Mouse (Mus musculus): ENCODE measurements around the gene Txnl4b. TPM values are rescaled to one million over a fixed set of nuclear protein-coding genes. Genes with fewer than 3 reads are reported as not detected.
A peak's percentile ranks its signal among the peaks of the same experiment; 100 is the strongest.

The Txnl4b gene
- total RNA-seq (2017): 9.6 and 14.2 TPM in 2 replicates

DNA sequence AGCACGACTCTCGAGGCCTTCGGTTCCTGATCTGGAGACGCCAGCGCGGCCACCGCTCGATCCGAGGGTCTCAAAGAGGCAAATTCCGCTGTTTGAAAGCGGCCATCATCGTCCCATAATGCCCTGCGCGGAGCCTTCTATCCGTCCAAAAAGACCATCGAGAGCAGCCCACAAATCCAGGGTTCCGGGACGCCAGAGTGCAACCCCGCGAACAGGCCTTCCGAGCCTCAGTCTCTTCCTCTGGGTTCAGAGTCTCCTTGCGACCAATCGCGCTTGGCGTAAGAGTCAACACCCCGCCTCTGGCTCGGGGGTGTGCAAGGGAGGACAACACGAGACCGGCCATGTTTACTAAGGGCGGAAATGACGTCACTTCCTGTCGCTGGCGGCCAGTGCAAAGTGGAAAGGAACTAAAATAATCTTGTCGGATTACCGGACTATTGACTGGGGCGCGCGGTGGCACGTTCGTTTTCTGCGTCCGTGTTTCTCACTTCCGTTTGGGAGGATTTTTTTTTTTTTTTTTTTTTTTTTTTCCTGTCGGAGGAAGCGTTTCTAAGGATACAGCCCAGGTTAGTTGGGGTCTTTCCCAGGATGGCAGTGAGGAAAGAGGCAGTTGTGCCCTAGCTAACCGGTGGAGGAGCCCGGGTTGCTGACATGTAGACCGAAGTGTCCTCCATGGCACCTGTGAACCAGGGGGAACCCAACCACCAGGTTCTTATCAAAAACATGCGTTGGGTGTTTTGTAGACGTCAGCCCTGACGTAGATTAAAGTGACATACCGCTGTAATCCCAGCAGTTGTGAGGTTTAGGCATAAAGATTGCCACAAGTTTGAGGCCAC lies at the start of gene Txnl4b, which contains the start of gene Dhx38:
Gene Txnl4b, plus strand, starts transcription at position 395 of the 836 bp plus-strand sequence.
Gene Dhx38, minus strand, starts transcription at position 364 of the 836 bp plus-strand sequence.
- ATAC-seq (replicated peaks in 1 of 2; ENCODE audit: insufficient read depth in 1 of 2, low FRiP score in 2 of 2, low TSS enrichment in 1 of 2, low read depth in 1 of 2, poor library complexity in 2 of 2, severe bottlenecking in 2 of 2): peak; percentile 97

DNA sequence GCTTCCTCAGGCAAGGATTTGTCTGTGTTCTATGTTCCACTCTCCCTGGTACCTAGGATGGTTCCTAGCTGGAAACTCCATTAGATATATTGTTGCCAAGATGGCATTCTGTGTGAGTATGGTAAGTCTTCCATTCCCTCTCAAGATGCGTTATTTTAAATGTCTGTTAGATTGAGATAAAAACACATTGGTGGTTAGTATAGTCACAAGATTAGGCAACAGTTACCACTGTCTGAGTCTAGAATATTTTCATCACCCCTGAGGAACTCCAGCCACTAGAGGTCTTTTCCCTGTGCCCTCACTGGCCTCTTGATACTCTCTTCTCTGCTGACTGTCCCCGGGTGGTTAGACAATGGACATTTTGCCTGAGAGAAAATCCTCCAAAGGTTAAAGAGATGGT lies 41.7 kb upstream of the Txnl4b start:
- ATAC-seq (replicated peaks in 1 of 2; ENCODE audit: insufficient read depth in 1 of 2, low FRiP score in 2 of 2, low TSS enrichment in 1 of 2, low read depth in 1 of 2, poor library complexity in 2 of 2, severe bottlenecking in 2 of 2): no peak

DNA sequence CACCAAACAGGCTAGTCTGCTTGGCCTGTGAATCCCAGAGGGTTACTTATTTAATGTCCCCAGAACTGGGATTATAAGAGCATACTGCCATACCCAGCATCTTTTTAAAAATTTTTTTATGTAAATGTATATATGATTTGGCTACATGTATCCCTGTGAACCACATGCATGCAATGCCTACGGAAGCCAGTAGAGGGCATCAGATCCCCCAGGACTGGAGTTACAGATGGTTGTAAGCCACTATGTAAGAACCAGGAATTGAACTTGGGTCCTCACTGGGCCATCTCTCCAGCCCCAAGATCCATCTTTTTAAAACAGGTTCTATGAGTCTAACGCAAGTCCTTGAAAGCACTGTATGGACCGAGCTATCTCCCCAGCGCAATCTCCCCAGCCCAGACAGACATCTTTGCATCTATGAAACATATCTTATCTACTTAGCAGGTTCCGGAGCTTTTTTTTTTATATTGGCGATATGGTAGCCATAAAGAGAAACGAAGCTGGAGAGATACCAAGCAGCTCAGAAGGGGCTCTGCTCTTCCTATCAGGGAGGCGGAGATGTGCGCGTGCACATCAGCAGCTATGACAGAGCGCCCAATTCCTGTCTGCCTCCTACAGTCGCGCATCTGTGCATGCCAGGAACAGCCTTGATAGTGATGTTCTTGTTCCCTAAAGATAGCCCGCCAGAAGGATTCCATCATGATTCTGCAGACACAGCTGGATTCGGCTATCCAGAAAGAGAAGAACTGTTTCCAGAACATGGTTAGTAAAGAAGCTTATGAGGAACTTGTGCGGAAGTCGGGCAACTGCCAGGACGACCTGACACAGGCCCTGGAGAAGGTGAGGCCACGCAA lies 30.3 kb upstream of the Txnl4b start:
- ATAC-seq (replicated peaks in 1 of 2; ENCODE audit: insufficient read depth in 1 of 2, low FRiP score in 2 of 2, low TSS enrichment in 1 of 2, low read depth in 1 of 2, poor library complexity in 2 of 2, severe bottlenecking in 2 of 2): no peak

DNA sequence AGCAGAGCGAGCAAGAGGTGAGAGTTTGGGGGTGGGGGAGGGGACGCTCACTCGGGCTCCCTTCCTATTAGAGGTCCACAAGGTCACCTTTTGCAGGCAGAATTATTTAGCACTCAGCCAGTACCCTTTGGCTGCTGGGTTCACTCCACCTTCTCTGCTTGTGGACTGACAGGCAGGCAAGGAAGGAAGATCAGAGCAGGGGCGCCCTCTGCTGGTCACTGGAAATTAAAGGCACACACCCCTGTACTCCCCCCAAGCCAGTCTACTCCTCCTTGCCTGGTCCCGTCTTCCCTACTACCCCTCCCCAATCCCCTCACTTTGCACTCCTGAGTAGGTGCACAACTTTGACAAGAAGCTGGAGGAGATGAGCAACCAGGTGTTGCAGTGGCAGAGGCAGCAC lies 29.0 kb upstream of the Txnl4b start:
- ATAC-seq (replicated peaks in 1 of 2; ENCODE audit: insufficient read depth in 1 of 2, low FRiP score in 2 of 2, low TSS enrichment in 1 of 2, low read depth in 1 of 2, poor library complexity in 2 of 2, severe bottlenecking in 2 of 2): peak; percentile 72 to 84

DNA sequence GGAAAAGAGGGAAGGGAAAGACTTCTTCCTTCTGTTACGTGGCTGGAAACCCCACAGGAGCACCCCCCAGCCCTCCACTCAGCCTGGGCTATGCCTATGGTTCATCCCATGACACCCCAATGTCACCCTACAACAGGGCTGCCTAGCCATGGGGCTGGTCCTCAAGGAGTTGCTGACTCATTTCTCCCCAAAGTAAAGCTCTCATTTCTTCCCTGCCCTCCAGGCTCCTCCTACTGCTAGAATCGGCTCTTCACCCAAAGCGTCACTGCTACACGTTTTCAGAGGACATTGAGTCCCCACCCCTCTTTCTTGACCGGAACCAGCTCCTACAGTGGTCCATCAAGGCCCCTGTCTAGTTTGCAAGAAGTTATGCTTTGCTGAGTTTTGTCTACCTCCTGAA lies 23.5 kb upstream of the Txnl4b start:
- no peak for ATAC-seq (replicated peaks in 1 of 2; ENCODE audit: insufficient read depth in 1 of 2, low FRiP score in 2 of 2, low TSS enrichment in 1 of 2, low read depth in 1 of 2, poor library complexity in 2 of 2, severe bottlenecking in 2 of 2)

DNA sequence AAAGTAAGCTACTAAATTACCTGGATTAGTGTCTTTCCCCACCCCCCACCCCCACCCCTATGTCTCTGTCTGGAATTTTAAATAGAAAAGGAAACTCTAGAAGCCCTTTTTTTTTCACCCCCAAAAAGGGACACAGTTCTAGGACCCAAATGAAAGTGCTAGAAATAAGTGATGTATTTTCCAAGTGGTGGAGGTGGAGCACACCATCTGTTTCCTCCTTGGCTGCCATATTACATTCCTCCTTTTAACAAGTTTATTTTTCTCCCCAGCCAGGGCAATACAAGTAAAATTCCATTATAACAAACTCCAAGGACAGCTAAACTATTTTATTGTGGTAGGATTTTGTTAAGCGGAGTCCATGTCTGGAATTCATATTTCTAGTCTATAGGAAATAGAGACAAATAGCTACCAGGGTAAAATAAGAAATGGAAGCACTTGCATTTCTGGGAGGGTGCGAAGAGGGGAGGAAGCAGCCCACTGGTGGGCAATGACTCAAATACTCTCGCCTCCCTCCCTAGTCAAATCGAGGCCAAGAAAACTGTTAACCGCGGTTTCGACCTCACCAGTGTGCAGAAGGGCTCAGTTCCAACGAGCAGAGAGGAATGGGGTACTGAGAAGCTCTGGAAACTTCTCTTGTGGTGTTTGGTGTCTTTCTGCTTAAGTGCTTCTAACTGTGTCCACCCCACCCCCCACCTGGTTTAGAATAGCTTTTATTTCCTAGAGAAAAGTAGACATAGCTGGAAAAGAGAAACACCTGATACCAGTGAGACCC lies 22.8 kb upstream of the Txnl4b start:
- ATAC-seq (replicated peaks in 1 of 2; ENCODE audit: insufficient read depth in 1 of 2, low FRiP score in 2 of 2, low TSS enrichment in 1 of 2, low read depth in 1 of 2, poor library complexity in 2 of 2, severe bottlenecking in 2 of 2): no peak

DNA sequence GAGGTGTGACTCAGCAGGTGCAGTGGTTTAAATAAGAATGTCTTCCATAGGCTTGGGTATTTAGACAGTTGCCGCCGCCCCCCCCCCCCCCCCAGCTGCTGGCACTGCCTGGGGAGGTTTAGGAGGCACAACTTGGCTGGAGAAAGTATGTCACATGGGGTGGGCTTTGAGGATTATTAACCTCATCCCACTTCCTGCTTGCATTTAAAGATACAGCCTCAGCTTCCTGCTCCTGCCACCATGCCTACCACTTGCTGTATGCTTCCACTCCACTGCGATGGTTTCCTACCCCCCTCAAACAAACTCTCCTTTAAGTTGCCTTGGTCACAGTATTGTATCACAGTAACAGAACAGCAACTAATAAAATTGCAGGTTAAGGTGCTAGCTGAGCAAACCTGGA lies 21.6 kb upstream of the Txnl4b start:
- peak; percentile 22 to 44; a peak in 2 of 4 replicates for ATAC-seq (replicated peaks in 1 of 2; ENCODE audit: insufficient read depth in 1 of 2, low FRiP score in 2 of 2, low TSS enrichment in 1 of 2, low read depth in 1 of 2, poor library complexity in 2 of 2, severe bottlenecking in 2 of 2)

DNA sequence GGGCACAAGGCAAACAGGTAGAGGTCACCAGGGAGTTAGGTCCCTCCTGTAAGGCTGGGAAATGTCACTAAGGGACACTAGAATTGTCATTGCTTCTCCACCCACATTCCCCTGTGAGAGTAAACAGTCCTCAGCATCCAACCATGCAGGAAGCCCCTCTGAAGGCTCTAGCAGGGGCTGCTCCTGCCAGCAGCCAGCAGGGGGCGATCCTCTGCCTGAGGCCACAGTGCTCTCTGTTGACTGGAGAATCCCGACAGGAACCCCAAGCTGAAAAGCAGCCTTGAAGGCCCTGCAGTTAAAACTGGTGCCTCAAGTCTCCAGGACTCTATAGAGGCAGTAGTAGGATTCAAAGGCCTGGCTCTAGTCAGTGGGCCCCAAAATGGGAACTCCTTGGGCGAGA lies 14.0 kb upstream of the Txnl4b start:
- peak in 1 of 2 experiments; percentile 40; a peak in 2 of 4 replicates for ATAC-seq (replicated peaks in 1 of 2; ENCODE audit: insufficient read depth in 1 of 2, low FRiP score in 2 of 2, low TSS enrichment in 1 of 2, low read depth in 1 of 2, poor library complexity in 2 of 2, severe bottlenecking in 2 of 2)

DNA sequence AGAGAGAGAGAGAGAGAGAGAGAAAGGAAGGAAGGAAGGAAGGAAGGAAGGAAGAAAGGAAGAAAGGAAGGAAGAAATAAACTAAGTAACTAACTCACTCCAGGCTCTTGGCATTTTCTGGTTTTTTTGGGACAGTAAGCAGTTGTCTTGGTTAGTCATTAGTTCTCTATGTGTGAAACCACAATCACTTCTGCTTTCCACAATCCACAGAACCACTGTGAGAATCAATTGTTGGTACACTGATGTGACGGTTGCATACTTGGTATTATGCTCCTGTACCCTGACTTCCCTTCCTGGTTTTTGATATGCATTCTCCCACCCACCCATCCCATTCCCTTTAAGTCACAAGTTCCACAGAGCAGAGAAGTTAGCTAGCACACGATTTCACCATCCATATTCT lies 1.8 kb upstream of the Txnl4b start:
- ATAC-seq (replicated peaks in 1 of 2; ENCODE audit: insufficient read depth in 1 of 2, low FRiP score in 2 of 2, low TSS enrichment in 1 of 2, low read depth in 1 of 2, poor library complexity in 2 of 2, severe bottlenecking in 2 of 2): peak in 1 of 2 experiments; percentile 14; a peak in 1 of 4 replicates

DNA sequence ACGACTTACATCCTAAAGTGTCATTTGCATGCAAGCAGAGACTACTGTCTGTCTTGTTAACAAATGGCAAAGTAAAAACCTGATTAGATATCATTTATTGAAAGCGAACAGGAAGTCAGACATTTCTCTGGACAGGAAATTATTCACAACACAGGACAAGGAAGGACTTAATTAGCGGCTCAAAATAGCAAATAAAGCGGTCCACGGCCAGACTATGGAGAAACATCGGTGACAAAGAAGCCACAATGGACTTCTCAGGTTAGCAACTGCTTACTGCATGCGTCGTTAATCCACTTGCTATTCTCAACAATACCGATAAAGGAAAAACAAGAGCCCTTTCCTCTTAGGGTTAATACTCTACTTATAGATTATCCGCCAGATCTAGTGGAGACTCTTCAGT lies 926 bp upstream of the Txnl4b start:
- no peak for ATAC-seq (replicated peaks in 1 of 2; ENCODE audit: insufficient read depth in 1 of 2, low FRiP score in 2 of 2, low TSS enrichment in 1 of 2, low read depth in 1 of 2, poor library complexity in 2 of 2, severe bottlenecking in 2 of 2)

DNA sequence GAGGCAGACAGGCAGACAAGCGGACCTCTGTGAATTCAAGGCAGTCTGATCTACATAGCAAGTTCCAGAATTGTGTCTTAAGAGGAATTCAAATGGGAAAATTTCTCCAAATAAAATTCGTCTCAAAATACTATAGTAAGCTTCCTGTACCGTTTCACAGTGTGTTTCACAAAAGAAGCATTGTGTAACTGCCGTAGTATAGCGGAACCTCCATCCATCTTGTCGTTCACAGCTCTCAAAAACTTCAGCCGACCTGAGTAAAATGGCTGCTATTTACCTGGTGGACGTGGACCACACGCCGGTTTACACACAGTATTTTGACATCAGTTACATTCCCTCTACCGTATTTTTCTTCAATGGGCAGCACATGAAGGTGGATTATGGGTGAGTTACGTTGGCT lies 5.4 kb downstream of the Txnl4b start:
- ATAC-seq (replicated peaks in 1 of 2; ENCODE audit: insufficient read depth in 1 of 2, low FRiP score in 2 of 2, low TSS enrichment in 1 of 2, low read depth in 1 of 2, poor library complexity in 2 of 2, severe bottlenecking in 2 of 2): no peak; a peak in 1 of 4 replicates

DNA sequence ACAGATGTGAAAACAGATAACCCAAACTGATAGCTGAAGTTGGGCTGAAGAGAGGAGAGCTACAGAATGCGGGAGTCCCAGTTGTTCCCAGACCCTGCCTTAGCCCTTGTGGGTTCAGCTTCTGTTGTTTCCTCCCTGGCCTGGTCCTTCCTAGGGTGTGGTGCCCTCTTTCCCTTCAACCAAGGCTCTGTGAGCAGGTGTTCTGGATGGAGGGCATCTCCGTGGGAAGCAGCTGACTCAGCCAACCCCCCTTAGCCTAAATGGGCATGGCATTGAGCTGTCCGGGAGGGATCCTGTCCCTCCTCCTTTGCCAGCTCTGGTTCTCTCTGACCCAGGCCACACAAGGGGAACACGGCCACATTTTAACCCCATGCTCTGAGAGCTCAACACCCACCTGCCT lies 10.6 kb downstream of the Txnl4b start:
- no peak for ATAC-seq (replicated peaks in 1 of 2; ENCODE audit: insufficient read depth in 1 of 2, low FRiP score in 2 of 2, low TSS enrichment in 1 of 2, low read depth in 1 of 2, poor library complexity in 2 of 2, severe bottlenecking in 2 of 2)

DNA sequence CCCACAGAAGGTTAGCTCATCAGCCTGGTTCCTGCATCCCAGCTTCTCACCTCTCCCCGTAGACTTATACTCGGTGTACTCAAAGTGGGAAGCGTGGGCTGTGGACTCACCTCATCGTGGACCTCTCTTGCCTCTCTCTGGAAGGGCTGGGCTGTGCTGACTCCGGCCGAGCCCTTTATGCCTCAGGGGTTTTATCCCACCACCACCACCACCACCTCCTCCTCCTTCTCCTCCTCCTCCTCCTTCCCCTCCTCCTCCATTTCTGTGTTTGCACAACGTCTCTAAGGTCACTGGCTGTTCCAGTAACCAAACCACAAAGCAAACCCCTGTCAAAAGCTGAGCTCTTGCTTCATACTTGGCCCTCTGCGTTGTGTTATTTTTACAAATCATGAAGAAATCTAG lies 13.2 kb downstream of the Txnl4b start, which contains the start of gene Hp:
Gene Hp, minus strand, starts transcription at position 273 of the 402 bp plus-strand sequence.
- ATAC-seq (replicated peaks in 1 of 2; ENCODE audit: insufficient read depth in 1 of 2, low FRiP score in 2 of 2, low TSS enrichment in 1 of 2, low read depth in 1 of 2, poor library complexity in 2 of 2, severe bottlenecking in 2 of 2): peak; percentile 65 to 68; a peak in 2 of 4 replicates

DNA sequence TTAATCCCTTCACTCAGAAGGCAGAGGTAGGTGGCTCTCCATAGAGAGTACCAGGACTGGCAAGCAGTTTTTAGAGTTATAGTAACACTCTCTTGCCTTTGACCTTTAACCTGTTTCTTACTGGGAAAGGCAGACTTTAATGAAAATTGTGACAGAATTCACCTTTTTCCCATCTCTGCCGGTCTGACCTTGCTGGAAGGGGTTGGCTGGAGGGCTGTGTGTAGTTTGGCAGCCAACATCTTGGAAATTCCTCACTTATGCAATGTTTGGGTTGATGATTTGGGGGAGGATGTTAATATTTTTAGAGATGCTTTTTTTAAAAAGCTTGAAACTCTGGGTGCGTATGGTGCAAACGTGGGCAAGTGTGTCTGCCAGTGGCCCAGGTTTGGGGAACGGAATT lies 18.6 kb downstream of the Txnl4b start:
- ATAC-seq (replicated peaks in 1 of 2; ENCODE audit: insufficient read depth in 1 of 2, low FRiP score in 2 of 2, low TSS enrichment in 1 of 2, low read depth in 1 of 2, poor library complexity in 2 of 2, severe bottlenecking in 2 of 2): no peak

DNA sequence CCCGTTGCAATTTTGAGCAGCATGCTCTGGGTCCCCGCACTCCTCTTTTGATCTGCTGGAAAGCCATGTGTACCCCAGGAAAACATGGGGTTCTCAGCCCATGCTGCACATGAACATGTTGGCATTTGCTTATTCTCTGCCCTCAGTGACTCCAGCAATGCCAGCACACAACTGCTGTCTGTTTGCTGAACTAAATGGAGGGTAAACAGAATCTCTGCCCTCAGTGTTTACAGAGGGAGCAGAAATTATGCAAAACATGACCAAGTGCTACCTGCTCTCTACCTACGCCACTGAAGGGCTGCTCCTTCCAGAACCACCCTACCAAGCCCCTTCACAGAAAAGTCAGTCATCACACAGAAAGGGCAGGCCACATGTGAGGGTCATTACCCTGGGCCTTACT lies 19.1 kb downstream of the Txnl4b start:
- ATAC-seq (replicated peaks in 1 of 2; ENCODE audit: insufficient read depth in 1 of 2, low FRiP score in 2 of 2, low TSS enrichment in 1 of 2, low read depth in 1 of 2, poor library complexity in 2 of 2, severe bottlenecking in 2 of 2): no peak

DNA sequence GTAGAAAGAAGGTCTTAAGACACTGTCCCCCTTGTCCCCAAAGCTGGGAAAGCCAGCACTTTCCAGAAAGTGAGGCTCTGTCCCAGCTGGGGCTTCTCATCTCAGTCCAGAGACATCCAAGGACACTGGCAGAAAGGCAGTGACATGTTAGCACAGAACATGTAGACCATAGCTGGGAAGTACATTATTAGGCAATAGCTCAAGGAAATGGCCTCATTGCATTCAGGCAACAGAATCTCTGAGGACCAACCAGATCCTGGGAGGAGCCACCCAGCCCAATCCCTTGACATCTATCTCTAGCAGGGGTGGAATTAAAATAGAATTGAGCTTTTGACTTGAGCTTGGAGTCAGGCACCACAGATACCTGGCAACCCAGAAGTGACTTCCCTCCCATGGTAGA lies 20.0 kb downstream of the Txnl4b start:
- peak in 1 of 2 experiments; percentile 64; a peak in 1 of 4 replicates for ATAC-seq (replicated peaks in 1 of 2; ENCODE audit: insufficient read depth in 1 of 2, low FRiP score in 2 of 2, low TSS enrichment in 1 of 2, low read depth in 1 of 2, poor library complexity in 2 of 2, severe bottlenecking in 2 of 2)

DNA sequence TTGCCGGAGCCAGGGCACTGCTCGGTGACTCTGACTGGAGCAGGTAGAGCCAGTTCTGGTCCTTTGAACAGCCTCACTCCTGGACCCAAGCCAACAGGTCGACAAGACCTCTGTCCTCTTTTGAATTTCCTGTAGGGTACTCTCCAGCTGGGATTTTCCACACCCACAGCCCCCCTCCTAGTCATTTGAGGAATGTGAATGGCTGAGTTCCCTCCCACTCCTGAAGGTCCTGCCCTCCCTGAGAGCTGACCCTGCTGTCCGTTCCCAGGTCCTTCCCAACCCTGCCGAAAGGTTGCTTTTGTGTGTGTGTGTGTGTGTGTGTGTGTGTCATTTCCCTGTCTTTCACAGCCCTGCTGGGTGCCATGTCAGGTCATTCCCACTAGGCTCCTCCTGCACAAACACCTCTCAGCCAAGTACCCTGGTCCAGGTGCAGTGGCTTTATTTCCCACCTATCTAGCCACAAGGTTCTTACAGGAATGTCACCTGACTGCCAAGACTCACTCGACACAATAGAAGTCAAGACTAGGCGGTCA lies 21.3 kb downstream of the Txnl4b start:
- ATAC-seq (replicated peaks in 1 of 2; ENCODE audit: insufficient read depth in 1 of 2, low FRiP score in 2 of 2, low TSS enrichment in 1 of 2, low read depth in 1 of 2, poor library complexity in 2 of 2, severe bottlenecking in 2 of 2): no peak
